Mouse (Mus musculus): Measurements from ENCODE around the gene Commd3. TPM values are rescaled to one million over a fixed set of nuclear protein-coding genes. Genes with fewer than 3 reads are reported as not detected.

Commd3 gene
- polyA plus RNA-seq, 1 experiment from 2014 or later = 223 TPM

- Histone ChIP-seq H3K27me3 (ENCODE audit: control insufficient read depth, insufficient read depth, low read length) (no peaks in the 10 kb centered on the region), H3K4me3 (ENCODE audit: low read depth, low read length) (no peak overlapping the region), H3K27ac (ENCODE audit: low read length) (no peak overlapping the region), H3K4me1 (ENCODE audit: control insufficient read depth, insufficient read depth, low read length) (no peaks in the 10 kb centered on the region), H3K4me2 (replicated peaks; ENCODE audit: low read depth, low read length) (no peak overlapping the region), H3K9me3 (ENCODE audit: control insufficient read depth, low read depth, low read length) (no peaks in the 10 kb centered on the region), H3K9ac (replicated peaks; ENCODE audit: low read depth, low read length) (no peak overlapping the region), H3K36me3 (ENCODE audit: control insufficient read depth, insufficient read depth, low read length) (no peaks in the 10 kb centered on the region)
- ATAC-seq (ENCODE audit: insufficient number of reproducible peaks, insufficient read depth, low FRiP score, low read depth) = no peak
- 80% methylated on average over 4 of the region's 4 CpGs for WGBS
Measured at GRCm38 (mm10) chr2:18718521-18718920, 46.3 kb downstream of the Commd3 start.

DNA sequence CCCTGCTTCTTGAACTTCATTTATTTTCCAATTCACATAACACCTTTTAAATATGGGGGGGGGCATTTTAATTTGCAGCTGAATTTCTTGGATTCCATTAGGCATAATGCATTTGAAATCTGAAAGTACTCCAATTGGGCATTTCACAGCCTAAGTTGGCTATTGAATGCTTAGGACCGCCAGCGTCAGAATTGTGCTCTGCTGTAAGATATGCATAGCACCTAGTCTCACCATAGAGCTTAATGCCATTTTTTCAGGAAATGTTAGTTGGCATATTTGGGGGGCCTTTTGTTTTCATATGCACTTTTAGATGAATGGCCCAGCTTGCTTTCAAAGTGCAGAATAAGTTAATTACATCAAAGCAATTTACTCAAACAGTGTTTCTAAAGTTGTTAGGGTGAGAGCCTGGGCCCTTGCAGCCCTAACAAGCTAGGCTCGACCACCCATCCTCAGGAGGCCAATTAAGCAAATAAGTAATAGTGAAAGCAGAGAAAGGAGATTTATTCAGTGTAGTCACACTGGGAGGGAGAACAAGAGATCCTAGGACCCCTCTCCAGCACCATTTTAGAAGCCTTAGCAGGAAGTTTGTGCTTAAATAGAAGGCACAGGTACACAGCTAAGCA lies 50.1 kb downstream of the Commd3 start:
- H3K36me3 ChIP-seq (ENCODE audit: control insufficient read depth, insufficient read depth, low read length) = no peaks in the 10 kb centered on the region
- H3K4me2 ChIP-seq (replicated peaks; ENCODE audit: low read depth, low read length) = no peak overlapping the region
- WGBS = 68% methylated on average over 3 of the region's 3 CpGs
- H3K4me3 ChIP-seq (ENCODE audit: low read depth, low read length) = no peak overlapping the region
- H3K27ac ChIP-seq (ENCODE audit: low read length) = no peak overlapping the region
- ATAC-seq (ENCODE audit: insufficient number of reproducible peaks, insufficient read depth, low FRiP score, low read depth) = no peak
- H3K27me3 ChIP-seq (ENCODE audit: control insufficient read depth, insufficient read depth, low read length) = no peaks in the 10 kb centered on the region
- H3K9me3 ChIP-seq (ENCODE audit: control insufficient read depth, low read depth, low read length) = no peaks in the 10 kb centered on the region
- no peak overlapping the region for H3K9ac ChIP-seq (replicated peaks; ENCODE audit: low read depth, low read length)
- H3K4me1 ChIP-seq (ENCODE audit: control insufficient read depth, insufficient read depth, low read length) = no peaks in the 10 kb centered on the region

GRCm38 (mm10) chr2:18724462-18724861 lies 52.3 kb downstream of the Commd3 start:
- Histone ChIP-seq H3K4me2 (replicated peaks; ENCODE audit: low read depth, low read length) (no peak overlapping the region), H3K9ac (replicated peaks; ENCODE audit: low read depth, low read length) (no peak overlapping the region), H3K27me3 (ENCODE audit: control insufficient read depth, insufficient read depth, low read length) (no peaks in the 10 kb centered on the region), H3K36me3 (ENCODE audit: control insufficient read depth, insufficient read depth, low read length) (no peaks in the 10 kb centered on the region), H3K27ac (ENCODE audit: low read length) (no peak overlapping the region), H3K4me3 (ENCODE audit: low read depth, low read length) (no peak overlapping the region), H3K9me3 (ENCODE audit: control insufficient read depth, low read depth, low read length) (no peaks in the 10 kb centered on the region), H3K4me1 (ENCODE audit: control insufficient read depth, insufficient read depth, low read length) (no peaks in the 10 kb centered on the region)
- no peak for ATAC-seq (ENCODE audit: insufficient number of reproducible peaks, insufficient read depth, low FRiP score, low read depth)
- 74% methylated on average over 1 of the region's 1 CpGs for WGBS

Other genes starting within 250 kb of the Commd3 start
- gene Bmi1, start 4.6 kb downstream of the Commd3 start, polyA plus RNA-seq (2014; fragmentation: Nextera tagmentation; extraction: Ambion mirVana) = 32.4 and 34.0 TPM in 2 replicates
- 0.29 and 0.53 TPM in 2 replicates for gene Spag6, start 21.6 kb downstream of the Commd3 start, polyA plus RNA-seq (2014; fragmentation: Nextera tagmentation; extraction: Ambion mirVana)

Measured in stomach, embryonic 14.5 days (tissue).